Mouse (Mus musculus) E14TG2a.4 (cell line): ENCODE measurements at regions not wholly inside any gene's neighbourhood (a gene's known extent, or its start where the extent isn't known, plus 50 kb on each side); places are given as distances from the start of the nearest gene placed in this dataset.

Experiments
- CTCF ChIP-seq: conservative IDR thresholded peaks from 2 replicates; pipeline ENCODE4 v1.5.1; 2014; ENCODE audit warnings: low read length
- NANOG ChIP-seq: IDR thresholded peaks from 2 replicates; pipeline ENCODE4 v1.6.1; 2014; ENCODE audit warnings: borderline replicate concordance, low read length, mixed read lengths
- POU5F1 ChIP-seq: IDR thresholded peaks from 2 replicates; pipeline ENCODE4 v1.6.1; 2014; ENCODE audit warnings: low read length, borderline replicate concordance

- TF ChIP-seq CTCF (no peak), NANOG (no peak), POU5F1 (no peak)
Observed at GRCm38 (mm10) chr9:41592900-41593690, 431.6 kb upstream of the Ubash3b start.
